Mouse (Mus musculus): Measurements from ENCODE around the gene Gys1. TPM values are rescaled to one million over a fixed set of nuclear protein-coding genes. Genes with fewer than 3 reads are reported as not detected.

Gene Gys1
- polyA plus RNA-seq, 1 experiment from 2014 or later = 25.1 TPM

DNA sequence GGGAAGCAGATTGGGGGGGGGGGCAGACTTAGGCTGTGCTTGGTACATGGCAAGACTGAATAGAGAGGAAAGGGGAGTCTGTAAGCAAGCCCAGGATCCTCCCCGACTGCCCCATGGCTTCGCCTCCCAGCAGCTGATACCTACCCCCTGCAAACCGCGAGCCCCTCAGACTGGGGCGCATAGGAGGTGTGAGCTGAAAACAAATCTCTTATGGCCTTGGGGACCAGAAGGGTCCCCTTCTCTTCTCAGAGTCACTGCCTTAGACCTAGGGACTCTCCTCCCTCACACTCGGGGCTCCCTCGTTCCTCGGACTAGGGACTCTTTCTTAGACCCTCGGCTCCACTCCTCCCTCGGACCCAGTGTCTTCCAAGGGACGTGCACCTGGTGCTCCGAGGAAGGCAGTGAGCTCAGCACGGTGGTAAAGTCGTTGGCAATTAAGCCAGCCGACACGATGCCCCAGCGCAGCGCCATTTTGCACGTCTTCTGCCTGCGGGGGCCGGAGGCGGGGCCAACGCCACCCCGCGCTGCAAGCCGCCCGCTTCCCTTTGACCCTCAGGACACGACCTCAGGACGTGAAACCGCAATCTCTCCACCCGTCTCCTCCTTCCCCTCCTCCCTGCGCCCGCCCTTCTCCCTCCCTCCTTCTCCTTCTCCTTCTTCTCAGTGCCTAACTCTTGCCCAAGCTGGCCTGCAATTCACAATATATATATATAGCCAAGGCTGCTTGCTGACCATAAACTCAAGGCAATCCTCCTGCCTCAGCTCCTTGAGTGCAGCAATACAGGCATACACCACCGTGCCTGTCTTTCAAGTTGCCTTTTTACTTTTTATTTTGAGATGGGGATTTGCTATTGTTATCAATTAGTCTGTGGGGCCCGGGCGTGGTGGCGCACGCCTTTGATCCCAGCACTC, 53.9 kb downstream of the Gys1 start, which contains the start of gene Dhdh:
TSS of gene Dhdh (minus strand) at position 513 of the 912 bp plus-strand sequence.
- Histone ChIP-seq H3K9ac (peak within 1 kb of the TSS; percentile 53), H3K4me1 (replicated peaks) (peaks cover 28% of the 10 kb centered on the region), H3K4me2 (peak within 1 kb of the TSS; percentile 78), H3K36me3 (peaks cover 9% of the 10 kb centered on the region), H3K4me3 (peak within 1 kb of the TSS; percentile 46), H3K27ac (replicated peaks) (peak within 1 kb of the TSS; percentile 91), H3K9me3 (no peaks in the 10 kb centered on the region), H3K27me3 (no peaks in the 10 kb centered on the region)
- peak; percentile 79 for ATAC-seq (ENCODE audit: low FRiP score, low read depth)
- 8% methylated on average over 36 of the region's 38 CpGs for WGBS

DNA sequence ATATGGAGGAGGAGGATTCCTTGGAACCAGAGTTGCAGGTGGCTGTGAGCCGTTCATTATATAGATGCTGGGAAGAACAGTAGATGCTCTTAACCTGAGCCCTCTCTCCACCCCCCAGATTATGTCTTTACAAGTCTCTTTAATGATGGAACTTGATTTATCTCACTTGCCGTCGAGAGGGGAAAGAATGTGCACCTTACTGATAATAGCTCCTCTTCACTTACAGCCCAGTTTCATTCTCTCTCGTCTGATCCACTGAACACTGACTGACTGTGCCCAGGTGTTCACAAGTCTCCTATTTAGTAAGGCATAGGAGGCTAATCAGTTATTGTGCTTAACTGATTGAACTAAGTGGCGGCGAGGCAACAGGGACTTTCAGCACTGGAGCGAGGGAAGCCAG, 54.9 kb downstream of the Gys1 start:
- no peaks in the 10 kb centered on the region for H3K9me3 ChIP-seq
- H3K36me3 ChIP-seq = peaks cover 18% of the 10 kb centered on the region
- ATAC-seq (ENCODE audit: low FRiP score, low read depth) = no peak
- no peak overlapping the region for H3K27ac ChIP-seq (replicated peaks)
- H3K4me2 ChIP-seq = no peak overlapping the region
- H3K4me3 ChIP-seq = no peak overlapping the region
- H3K4me1 ChIP-seq (replicated peaks) = peaks cover 28% of the 10 kb centered on the region
- 78% methylated on average over 7 of the region's 7 CpGs for WGBS
- no peaks in the 10 kb centered on the region for H3K27me3 ChIP-seq
- H3K9ac ChIP-seq = no peak overlapping the region

DNA sequence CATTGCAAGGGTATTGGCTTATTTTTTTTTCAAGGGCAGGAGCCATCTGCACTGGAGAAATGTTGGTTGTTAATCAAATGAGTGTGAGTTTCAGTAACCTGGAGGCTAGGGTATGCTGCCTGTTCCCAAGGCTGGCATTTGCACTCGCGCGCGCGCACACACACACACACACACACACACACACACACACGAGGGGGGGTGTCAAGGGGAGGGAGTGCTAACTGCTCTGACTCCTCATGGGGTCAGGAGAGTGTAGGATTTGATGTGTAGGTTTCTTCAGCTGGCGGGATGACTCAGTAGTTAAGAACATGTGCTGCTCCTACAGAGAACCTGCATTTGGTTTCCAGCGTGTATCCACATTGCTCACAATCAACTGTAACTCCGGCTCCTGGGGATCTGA, 56.2 kb downstream of the Gys1 start:
- Histone ChIP-seq H3K36me3 (peaks cover 31% of the 10 kb centered on the region), H3K27me3 (no peaks in the 10 kb centered on the region), H3K4me1 (replicated peaks) (peaks cover 28% of the 10 kb centered on the region), H3K9ac (no peak overlapping the region), H3K9me3 (no peaks in the 10 kb centered on the region), H3K27ac (replicated peaks) (peak overlapping the region; percentile 45; the same call in 1 of the 2 replicates), H3K4me2 (no peak overlapping the region), H3K4me3 (no peak overlapping the region)
- ATAC-seq (ENCODE audit: low FRiP score, low read depth) = no peak
- WGBS = 35% methylated on average over 9 of the region's 9 CpGs

DNA sequence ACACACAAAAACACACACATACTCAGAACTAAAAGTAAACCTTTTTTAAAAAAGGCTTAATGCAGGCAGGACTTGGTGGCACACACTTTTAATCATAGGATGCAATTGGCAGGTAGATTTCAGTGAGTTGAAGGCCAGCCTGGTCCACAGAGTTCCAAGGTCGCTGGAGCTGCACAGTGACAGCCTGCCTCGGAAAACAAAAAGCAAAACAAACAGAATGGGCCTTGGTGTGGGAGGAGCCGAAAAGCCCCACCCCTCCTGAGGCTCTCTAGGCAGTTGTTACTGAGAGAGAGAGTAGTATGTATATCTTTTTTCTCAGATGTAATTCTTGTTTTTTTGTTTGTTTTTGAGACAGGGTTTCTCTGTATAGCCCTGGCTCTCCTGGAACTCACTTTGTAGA, 56.6 kb downstream of the Gys1 start:
- no peak overlapping the region for H3K4me3 ChIP-seq
- no peak overlapping the region for H3K9ac ChIP-seq
- no peak overlapping the region for H3K4me2 ChIP-seq
- WGBS = 22% methylated on average over 3 of the region's 3 CpGs
- H3K9me3 ChIP-seq = no peaks in the 10 kb centered on the region
- H3K4me1 ChIP-seq (replicated peaks) = peaks cover 28% of the 10 kb centered on the region
- H3K36me3 ChIP-seq = peaks cover 35% of the 10 kb centered on the region
- ATAC-seq (ENCODE audit: low FRiP score, low read depth) = no peak
- H3K27ac ChIP-seq (replicated peaks) = peak overlapping the region; percentile 45; the same call in 1 of the 2 replicates
- no peaks in the 10 kb centered on the region for H3K27me3 ChIP-seq

DNA sequence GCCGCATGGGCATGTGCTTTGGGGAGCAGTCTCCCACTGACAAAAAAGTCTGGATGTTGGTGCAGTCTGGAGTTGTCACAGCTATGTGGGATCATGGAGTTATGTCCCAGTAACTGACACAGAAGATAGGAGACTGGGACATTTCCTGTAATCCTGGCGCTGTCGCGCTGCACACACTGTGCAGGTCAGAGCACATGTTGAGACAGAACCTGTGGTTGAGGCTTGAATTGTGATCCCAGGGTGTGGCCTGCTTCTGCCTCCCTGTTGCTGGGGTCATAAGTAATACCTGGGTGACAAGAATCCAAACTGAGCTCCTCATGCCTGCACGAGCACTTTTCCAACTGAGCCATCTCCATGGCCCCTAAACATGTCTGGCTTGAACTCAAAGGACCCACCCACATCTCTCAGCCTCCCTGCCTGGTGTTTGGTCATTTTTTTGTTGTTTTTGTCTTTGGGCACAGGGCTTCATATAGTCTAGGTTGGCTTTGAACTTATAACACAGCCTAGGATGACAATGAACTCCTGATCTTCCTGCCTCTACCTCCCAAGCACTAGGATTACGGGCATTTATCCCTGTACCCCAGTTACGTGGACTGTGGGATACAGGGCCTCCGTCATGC, 57.7 kb downstream of the Gys1 start:
- no peak overlapping the region for H3K4me3 ChIP-seq
- peaks cover 45% of the 10 kb centered on the region for H3K36me3 ChIP-seq
- H3K27me3 ChIP-seq = no peaks in the 10 kb centered on the region
- no peak overlapping the region for H3K4me2 ChIP-seq
- no peak overlapping the region for H3K9ac ChIP-seq
- H3K27ac ChIP-seq (replicated peaks) = no peak overlapping the region
- H3K4me1 ChIP-seq (replicated peaks) = peaks cover 28% of the 10 kb centered on the region
- ATAC-seq (ENCODE audit: low FRiP score, low read depth) = no peak
- H3K9me3 ChIP-seq = no peaks in the 10 kb centered on the region
- 94% methylated on average over 8 of the region's 8 CpGs for WGBS

DNA sequence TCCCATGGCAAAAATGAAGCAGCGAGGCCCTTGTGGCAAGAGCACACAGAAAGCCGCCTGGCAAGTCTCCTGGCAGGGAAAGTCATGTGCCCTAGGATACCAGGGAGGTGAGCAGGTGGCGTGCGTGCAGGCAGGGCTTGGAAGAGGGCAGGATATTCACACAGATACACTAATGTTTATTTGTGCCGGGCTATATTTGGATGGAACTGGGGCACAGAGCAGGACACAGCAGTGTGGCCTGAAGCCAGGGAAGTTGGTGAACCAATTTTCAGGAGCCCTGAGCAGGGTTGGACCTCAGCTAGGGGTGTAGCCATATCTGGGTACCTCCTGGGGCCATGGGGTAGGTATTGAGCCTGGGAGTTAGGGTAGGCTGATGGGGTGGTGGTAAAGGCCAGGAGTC, 58.3 kb downstream of the Gys1 start:
- no peak overlapping the region for H3K27ac ChIP-seq (replicated peaks)
- no peak for ATAC-seq (ENCODE audit: low FRiP score, low read depth)
- peaks cover 25% of the 10 kb centered on the region for H3K4me1 ChIP-seq (replicated peaks)
- no peak overlapping the region for H3K4me3 ChIP-seq
- H3K4me2 ChIP-seq = no peak overlapping the region
- H3K9me3 ChIP-seq = no peaks in the 10 kb centered on the region
- H3K9ac ChIP-seq = no peak overlapping the region
- H3K36me3 ChIP-seq = peaks cover 45% of the 10 kb centered on the region
- no peaks in the 10 kb centered on the region for H3K27me3 ChIP-seq
- WGBS = 96% methylated on average over 5 of the region's 5 CpGs

DNA sequence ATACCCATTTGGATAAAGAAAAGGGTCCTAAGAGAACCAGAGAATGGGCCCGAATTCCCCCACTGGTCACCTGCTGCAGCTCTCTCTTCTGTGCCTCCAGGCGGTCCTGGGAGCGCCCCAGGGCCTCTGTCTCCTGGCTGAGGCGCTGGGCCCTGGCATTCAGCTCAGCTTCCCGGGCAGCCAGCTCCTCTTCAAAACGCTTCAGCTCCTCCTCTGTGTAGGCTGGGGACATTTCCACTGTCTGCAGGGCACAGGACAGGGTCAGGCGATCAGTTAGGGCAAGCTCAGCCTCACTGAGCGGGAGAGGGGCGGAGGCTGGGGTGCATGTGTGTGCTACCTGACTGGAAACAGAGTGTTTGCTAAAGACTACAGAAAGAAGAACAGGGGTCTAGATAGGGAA, 59.9 kb downstream of the Gys1 start:
- H3K4me3 ChIP-seq = no peak overlapping the region
- H3K36me3 ChIP-seq = peaks cover 50% of the 10 kb centered on the region
- H3K27ac ChIP-seq (replicated peaks) = no peak overlapping the region
- no peak overlapping the region for H3K4me2 ChIP-seq
- peaks cover 10% of the 10 kb centered on the region; the same call in 1 of the 2 replicates for H3K4me1 ChIP-seq (replicated peaks)
- WGBS = 86% methylated on average over 9 of the region's 9 CpGs
- no peaks in the 10 kb centered on the region for H3K27me3 ChIP-seq
- H3K9me3 ChIP-seq = no peaks in the 10 kb centered on the region
- H3K9ac ChIP-seq = no peak overlapping the region
- ATAC-seq (ENCODE audit: low FRiP score, low read depth) = no peak

DNA sequence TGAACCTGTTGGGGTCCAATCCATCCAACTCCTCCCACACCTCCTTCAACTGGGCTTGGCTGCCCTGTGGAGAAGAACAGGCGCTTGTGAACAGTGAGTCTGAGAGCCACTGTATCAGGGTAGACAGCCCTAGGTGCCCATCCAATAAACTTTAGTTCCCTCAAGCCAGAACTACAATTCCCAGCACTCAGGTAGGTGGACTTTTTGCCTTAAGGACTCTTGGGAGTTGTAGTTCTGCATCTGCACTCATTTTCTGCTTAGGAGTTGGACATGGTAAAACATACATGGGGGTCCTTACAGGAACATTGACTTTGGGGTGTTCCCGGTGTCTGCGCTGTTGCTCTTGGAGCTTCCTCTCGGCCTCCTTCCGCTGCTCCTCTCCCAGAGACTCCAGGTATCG, 63.8 kb downstream of the Gys1 start:
- no peak overlapping the region for H3K27ac ChIP-seq (replicated peaks)
- H3K9me3 ChIP-seq = no peaks in the 10 kb centered on the region
- no peak overlapping the region for H3K4me3 ChIP-seq
- WGBS = 93% methylated on average over 6 of the region's 6 CpGs
- H3K9ac ChIP-seq = no peak overlapping the region
- no peak for ATAC-seq (ENCODE audit: low FRiP score, low read depth)
- H3K4me2 ChIP-seq = no peak overlapping the region
- no peaks in the 10 kb centered on the region for H3K27me3 ChIP-seq
- H3K36me3 ChIP-seq = peaks cover 57% of the 10 kb centered on the region
- no peaks in the 10 kb centered on the region for H3K4me1 ChIP-seq (replicated peaks)

Small RNA genes lying within 50 kb of the gene (microRNA-seq; reads per million reads assigned to microRNA genes)
- not detected for gene Gm22133

Other genes with a start within 250 kb of the Gys1 start
- 0.57 and 0.77 TPM in 2 replicates for gene Ccdc155, start 230.0 kb upstream of the Gys1 start, polyA plus RNA-seq (2015; fragmentation: Nextera tagmentation; extraction: Ambion mirVana)
- gene Dkkl1, start 222.7 kb upstream of the Gys1 start, polyA plus RNA-seq (2015; fragmentation: Nextera tagmentation; extraction: Ambion mirVana) = 10.8 and 11.9 TPM in 2 replicates
- gene Tead2, start 219.1 kb upstream of the Gys1 start, polyA plus RNA-seq (2015; fragmentation: Nextera tagmentation; extraction: Ambion mirVana) = 54.2 and 69.9 TPM in 2 replicates
- 1.4 and 1.7 TPM in 2 replicates for gene Cd37, start 195.7 kb upstream of the Gys1 start, polyA plus RNA-seq (2015; fragmentation: Nextera tagmentation; extraction: Ambion mirVana)
- gene Slc6a16, start 193.8 kb upstream of the Gys1 start, polyA plus RNA-seq (2015; fragmentation: Nextera tagmentation; extraction: Ambion mirVana) = 0.62 and 1.3 TPM in 2 replicates
- gene Slc6a21, start 157.3 kb upstream of the Gys1 start, polyA plus RNA-seq (2015; fragmentation: Nextera tagmentation; extraction: Ambion mirVana) = 0.16 TPM in 1 of 2 replicates, not detected in the other
- gene Trpm4, start 101.1 kb upstream of the Gys1 start, polyA plus RNA-seq (2015; fragmentation: Nextera tagmentation; extraction: Ambion mirVana) = 11.3 TPM in 2 replicates
- gene Hrc, start 99.6 kb upstream of the Gys1 start, polyA plus RNA-seq (2015; fragmentation: Nextera tagmentation; extraction: Ambion mirVana) = 0.65 and 0.68 TPM in 2 replicates
- gene Ppfia3, start 67.8 kb upstream of the Gys1 start, polyA plus RNA-seq (2015; fragmentation: Nextera tagmentation; extraction: Ambion mirVana) = 29.9 and 32.1 TPM in 2 replicates
- gene Lin7b, start 64.3 kb upstream of the Gys1 start, polyA plus RNA-seq (2015; fragmentation: Nextera tagmentation; extraction: Ambion mirVana) = 33.7 and 38.7 TPM in 2 replicates
- 179 and 183 TPM in 2 replicates for gene Snrnp70, start 39.1 kb upstream of the Gys1 start, polyA plus RNA-seq (2015; fragmentation: Nextera tagmentation; extraction: Ambion mirVana)
- not detected in 2 replicates for gene Kcna7, start 29.2 kb upstream of the Gys1 start, polyA plus RNA-seq (2015; fragmentation: Nextera tagmentation; extraction: Ambion mirVana)
- gene Ntf5, start 21.1 kb upstream of the Gys1 start, polyA plus RNA-seq (2015; fragmentation: Nextera tagmentation; extraction: Ambion mirVana) = 0.17 TPM in 1 of 2 replicates, not detected in the other
- 0.92 and 2.0 TPM in 2 replicates for gene Lhb, start 14.0 kb upstream of the Gys1 start, polyA plus RNA-seq (2015; fragmentation: Nextera tagmentation; extraction: Ambion mirVana)
- 108 and 110 TPM in 2 replicates for gene Ruvbl2, start 3.3 kb downstream of the Gys1 start, polyA plus RNA-seq (2015; fragmentation: Nextera tagmentation; extraction: Ambion mirVana)
- 5,657 and 5,762 TPM in 2 replicates for gene Ftl1, start 25.0 kb downstream of the Gys1 start, polyA plus RNA-seq (2015; fragmentation: Nextera tagmentation; extraction: Ambion mirVana)
- gene Bax, start 32.1 kb downstream of the Gys1 start, polyA plus RNA-seq (2015; fragmentation: Nextera tagmentation; extraction: Ambion mirVana) = 245 and 250 TPM in 2 replicates
- gene Tulp2, start 47.0 kb downstream of the Gys1 start, polyA plus RNA-seq (2015; fragmentation: Nextera tagmentation; extraction: Ambion mirVana) = 0.13 and 0.30 TPM in 2 replicates
- gene Gm45808, start 52.0 kb downstream of the Gys1 start, polyA plus RNA-seq (2015; fragmentation: Nextera tagmentation; extraction: Ambion mirVana) = not detected in 2 replicates
- gene Dhdh, start 54.0 kb downstream of the Gys1 start, polyA plus RNA-seq (2015; fragmentation: Nextera tagmentation; extraction: Ambion mirVana) = 4.5 and 4.6 TPM in 2 replicates
- 137 TPM in 2 replicates for gene Nucb1, start 75.6 kb downstream of the Gys1 start, polyA plus RNA-seq (2015; fragmentation: Nextera tagmentation; extraction: Ambion mirVana)
- gene Ppp1r15a, start 91.4 kb downstream of the Gys1 start, polyA plus RNA-seq (2015; fragmentation: Nextera tagmentation; extraction: Ambion mirVana) = 13.8 and 14.4 TPM in 2 replicates
- gene Plekha4, start 91.5 kb downstream of the Gys1 start, polyA plus RNA-seq (2015; fragmentation: Nextera tagmentation; extraction: Ambion mirVana) = 2.5 and 3.3 TPM in 2 replicates
- gene Hsd17b14, start 120.0 kb downstream of the Gys1 start, polyA plus RNA-seq (2015; fragmentation: Nextera tagmentation; extraction: Ambion mirVana) = 0.18 and 0.26 TPM in 2 replicates
- gene Bcat2, start 135.3 kb downstream of the Gys1 start, polyA plus RNA-seq (2015; fragmentation: Nextera tagmentation; extraction: Ambion mirVana) = 22.2 and 22.7 TPM in 2 replicates
- not detected in 2 replicates for gene Fgf21, start 180.6 kb downstream of the Gys1 start, polyA plus RNA-seq (2015; fragmentation: Nextera tagmentation; extraction: Ambion mirVana)
- not detected in 2 replicates for gene Fut1, start 182.4 kb downstream of the Gys1 start, polyA plus RNA-seq (2015; fragmentation: Nextera tagmentation; extraction: Ambion mirVana)
- gene Izumo1, start 187.0 kb downstream of the Gys1 start, polyA plus RNA-seq (2015; fragmentation: Nextera tagmentation; extraction: Ambion mirVana) = 0.08 and 0.09 TPM in 2 replicates
- gene Rasip1, start 192.6 kb downstream of the Gys1 start, polyA plus RNA-seq (2015; fragmentation: Nextera tagmentation; extraction: Ambion mirVana) = 20.2 and 24.3 TPM in 2 replicates
- gene Mamstr, start 205.1 kb downstream of the Gys1 start, polyA plus RNA-seq (2015; fragmentation: Nextera tagmentation; extraction: Ambion mirVana) = 4.0 and 5.2 TPM in 2 replicates
- gene Fut2, start 231.6 kb downstream of the Gys1 start, polyA plus RNA-seq (2015; fragmentation: Nextera tagmentation; extraction: Ambion mirVana) = 0.05 and 0.32 TPM in 2 replicates
- 1.4 and 1.6 TPM in 2 replicates for gene Ntn5, start 249.2 kb downstream of the Gys1 start, polyA plus RNA-seq (2015; fragmentation: Nextera tagmentation; extraction: Ambion mirVana)